Mouse (Mus musculus): ENCODE results near the gene Nebl.

DNA sequence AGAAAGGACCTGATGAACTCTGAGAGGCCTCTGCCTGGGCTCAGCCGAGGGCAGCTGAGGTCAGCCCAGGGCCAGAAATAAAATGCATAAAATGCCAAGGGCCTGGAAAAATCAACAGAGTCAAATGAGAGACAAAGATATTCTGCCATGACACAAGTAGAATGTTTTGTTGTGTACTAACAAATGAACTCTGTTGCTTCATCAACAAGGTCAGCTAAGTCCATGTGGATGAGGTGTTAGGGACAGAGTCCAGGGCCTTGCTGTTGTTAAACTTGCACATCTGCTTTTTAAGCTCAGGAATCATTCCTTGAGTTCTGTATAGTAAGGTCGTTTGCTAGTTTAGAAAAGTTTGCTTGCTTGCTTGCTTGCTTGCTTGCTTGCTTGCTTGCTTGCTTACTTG lies 9.2 kb upstream of the Nebl start:
- TF ChIP-seq CTCF (IDR thresholded peaks at IDR 0.05; ENCODE audit: extremely low read depth, insufficient read depth, insufficient read length, insufficient replicate concordance) (no peak), POLR2A (IDR thresholded peaks at IDR 0.05; ENCODE audit: low read depth, low read length) (no peak)

Measured in spleen, adult 2 months (tissue).